Mouse (Mus musculus) embryonic fibroblast, embryonic 13.5 days (primary cell): ENCODE data around the gene Cd5.

Experiments used
- CTCF ChIP-seq: IDR thresholded peaks from 2 replicates; pipeline ENCODE4 v1.5.1; 2011; ENCODE audit warnings: mild to moderate bottlenecking, control low read depth, low read length, moderate library complexity, borderline replicate concordance; ENCODE audit not compliant: insufficient read depth
- POLR2A ChIP-seq: IDR thresholded peaks from 2 replicates; pipeline ENCODE4 v1.6.1; 2011; ENCODE audit warnings: low read depth, mild to moderate bottlenecking, control low read depth, low read length, moderate library complexity

- TF ChIP-seq CTCF (no peak), POLR2A (no peak)
Measured at GRCm38 (mm10) chr19:10749295-10749694, 10.5 kb upstream of the Cd5 start.
